Mouse (Mus musculus) forebrain, embryonic 16.5 days (tissue): ENCODE results near the gene Nmnat2. TPM values are rescaled to one million over a fixed set of nuclear protein-coding genes. Genes with fewer than 3 reads are reported as not detected.

Experiments
- ATAC-seq: fragments of 200-750 bp; cut with Nextera tagmentation; 2 replicates; pipeline ENCODE4 v1.8.0; 2017; ENCODE audit warnings: mild to moderate bottlenecking, moderate library complexity
- H3K27ac ChIP-seq: fragments of 300-500 bp; sonication (generic); 2 replicates; pipeline ENCODE4 v1.5.1; 2014; ENCODE audit warnings: low read length, control low read depth
- H3K27me3 ChIP-seq: fragments of 300-500 bp; sonication (generic); replicated peaks from 2 replicates; pipeline ENCODE4 v1.6.1; 2014; ENCODE audit warnings: low read length; ENCODE audit not compliant: control insufficient read depth, insufficient read depth
- H3K36me3 ChIP-seq: fragments of 300-500 bp; sonication (generic); 2 replicates; pipeline ENCODE4 v1.6.1; 2014; ENCODE audit not compliant: control insufficient read depth, insufficient read depth
- H3K4me1 ChIP-seq: fragments of 300-500 bp; sonication (generic); replicated peaks from 2 replicates; pipeline ENCODE4 v1.6.1; 2014; ENCODE audit warnings: low read length; ENCODE audit not compliant: control insufficient read depth, insufficient read depth
- H3K4me2 ChIP-seq: fragments of 300-500 bp; sonication (generic); 2 replicates; pipeline ENCODE4 v1.6.1; 2014; ENCODE audit warnings: mild to moderate bottlenecking, low read length, control low read depth
- H3K4me3 ChIP-seq: fragments of 300-500 bp; sonication (generic); replicated peaks from 2 replicates; pipeline ENCODE4 v1.5.1; 2014; ENCODE audit warnings: mild to moderate bottlenecking, low read length, control low read depth
- H3K9ac ChIP-seq: fragments of 300-500 bp; sonication (generic); replicated peaks from 2 replicates; pipeline ENCODE4 v1.6.1; 2014; ENCODE audit warnings: low read depth, low read length, control low read depth
- H3K9me3 ChIP-seq: fragments of 300-500 bp; sonication (generic); 2 replicates; pipeline ENCODE4 v1.6.1; 2016; ENCODE audit warnings: low read length; ENCODE audit not compliant: control insufficient read depth
- WGBS: fragments of 180-500 bp; shearing (Covaris S2); extraction: QIAGEN DNeasy Blood & Tissue Kit; methylation state at CpG from one replicate; pipeline ENCODE4 v1.1.7; 2014; 5-methylcytosine and 5-hydroxymethylcytosine counted together
- polyA plus RNA-seq: library from polyadenylated mRNA; unstranded; fragments of >200 nt; fragmentation: Nextera tagmentation; extraction: Ambion mirVana; gene quantifications from 2 replicates; pipeline ENCODE4 v1.2.1, GENCODE M21; 2015

Gene Nmnat2
- polyA plus RNA-seq, 1 experiment from 2014 or later, result 85.6 TPM

- Histone ChIP-seq H3K9me3 (no peaks in the 10 kb centered on the region), H3K27ac (no peak overlapping the region), H3K4me1 (peaks cover 16% of the 10 kb centered on the region), H3K27me3 (peaks cover 14% of the 10 kb centered on the region; the same call in 1 of the 2 replicates), H3K4me2 (no peak overlapping the region), H3K4me3 (no peak overlapping the region), H3K36me3 (no peaks in the 10 kb centered on the region), H3K9ac (no peak overlapping the region)
- peak; percentile 45; the same call in 1 of the 2 replicates for ATAC-seq
- 6% methylated on average over 11 of the region's 11 CpGs for WGBS
Measured at GRCm38 (mm10) chr1:153054112-153054821, 99.5 kb downstream of the Nmnat2 start.

GRCm38 (mm10) chr1:153058290-153058689, 103.5 kb downstream of the Nmnat2 start:
- peaks cover 8% of the 10 kb centered on the region; the same call in 1 of the 2 replicates for H3K27me3 ChIP-seq
- no peak overlapping the region for H3K4me2 ChIP-seq
- ATAC-seq, result no peak
- H3K9me3 ChIP-seq, result no peaks in the 10 kb centered on the region
- no peak overlapping the region for H3K4me3 ChIP-seq
- no peak overlapping the region for H3K9ac ChIP-seq
- WGBS, result 83% methylated on average over 7 of the region's 7 CpGs
- no peak overlapping the region for H3K27ac ChIP-seq
- H3K36me3 ChIP-seq, result no peaks in the 10 kb centered on the region
- H3K4me1 ChIP-seq, result peaks cover 11% of the 10 kb centered on the region

- H3K27me3 ChIP-seq, result peaks cover 6% of the 10 kb centered on the region; the same call in 1 of the 2 replicates
- 87% methylated on average over 9 of the region's 9 CpGs for WGBS
- no peak overlapping the region for H3K4me3 ChIP-seq
- H3K27ac ChIP-seq, result no peak overlapping the region
- H3K9me3 ChIP-seq, result no peaks in the 10 kb centered on the region
- H3K4me2 ChIP-seq, result no peak overlapping the region
- peaks cover 2% of the 10 kb centered on the region for H3K4me1 ChIP-seq
- H3K36me3 ChIP-seq, result no peaks in the 10 kb centered on the region
- no peak for ATAC-seq
- H3K9ac ChIP-seq, result no peak overlapping the region
Measured at GRCm38 (mm10) chr1:153059626-153060025, 104.8 kb downstream of the Nmnat2 start.

GRCm38 (mm10) chr1:153062547-153062946, 107.8 kb downstream of the Nmnat2 start:
- H3K36me3 ChIP-seq, result no peaks in the 10 kb centered on the region
- no peak for ATAC-seq
- H3K4me3 ChIP-seq, result no peak overlapping the region
- no peaks in the 10 kb centered on the region for H3K27me3 ChIP-seq
- H3K9ac ChIP-seq, result no peak overlapping the region
- H3K9me3 ChIP-seq, result no peaks in the 10 kb centered on the region
- no peak overlapping the region for H3K4me2 ChIP-seq
- no peaks in the 10 kb centered on the region for H3K4me1 ChIP-seq
- H3K27ac ChIP-seq, result no peak overlapping the region
- WGBS, result 49% methylated on average over 7 of the region's 7 CpGs

GRCm38 (mm10) chr1:153064784-153065390, 110.1 kb downstream of the Nmnat2 start:
- Histone ChIP-seq H3K27ac (no peak overlapping the region), H3K9me3 (no peaks in the 10 kb centered on the region), H3K4me3 (no peak overlapping the region), H3K27me3 (no peaks in the 10 kb centered on the region), H3K9ac (no peak overlapping the region), H3K4me1 (no peaks in the 10 kb centered on the region), H3K4me2 (no peak overlapping the region), H3K36me3 (no peaks in the 10 kb centered on the region)
- ATAC-seq, result no peak
- WGBS, result 84% methylated on average over 9 of the region's 9 CpGs

- Histone ChIP-seq H3K4me3 (no peak overlapping the region), H3K27ac (no peak overlapping the region), H3K9me3 (no peaks in the 10 kb centered on the region), H3K4me1 (no peaks in the 10 kb centered on the region), H3K36me3 (no peaks in the 10 kb centered on the region), H3K9ac (no peak overlapping the region), H3K27me3 (no peaks in the 10 kb centered on the region), H3K4me2 (no peak overlapping the region)
- 79% methylated on average over 12 of the region's 12 CpGs for WGBS
- peak; percentile 33; the same call in 1 of the 2 replicates for ATAC-seq
Measured at GRCm38 (mm10) chr1:153065473-153066386, 110.9 kb downstream of the Nmnat2 start.

- no peak overlapping the region for H3K9ac ChIP-seq
- no peaks in the 10 kb centered on the region for H3K4me1 ChIP-seq
- H3K9me3 ChIP-seq, result no peaks in the 10 kb centered on the region
- no peaks in the 10 kb centered on the region for H3K36me3 ChIP-seq
- no peak overlapping the region for H3K27ac ChIP-seq
- no peaks in the 10 kb centered on the region for H3K27me3 ChIP-seq
- ATAC-seq, result no peak
- H3K4me3 ChIP-seq, result no peak overlapping the region
- H3K4me2 ChIP-seq, result no peak overlapping the region
- WGBS, result 79% methylated on average over 4 of the region's 4 CpGs
Measured at GRCm38 (mm10) chr1:153066387-153066781, 111.6 kb downstream of the Nmnat2 start.

GRCm38 (mm10) chr1:153071563-153071962, 116.8 kb downstream of the Nmnat2 start:
- H3K27ac ChIP-seq, result no peak overlapping the region
- H3K9ac ChIP-seq, result no peak overlapping the region
- no peak overlapping the region for H3K4me2 ChIP-seq
- 52% methylated on average over 16 of the region's 16 CpGs for WGBS
- no peak for ATAC-seq
- no peak overlapping the region for H3K4me3 ChIP-seq
- peaks cover 10% of the 10 kb centered on the region for H3K27me3 ChIP-seq
- H3K4me1 ChIP-seq, result peaks cover 34% of the 10 kb centered on the region
- H3K36me3 ChIP-seq, result no peaks in the 10 kb centered on the region
- no peaks in the 10 kb centered on the region for H3K9me3 ChIP-seq

GRCm38 (mm10) chr1:153071995-153072394, 117.2 kb downstream of the Nmnat2 start:
- no peaks in the 10 kb centered on the region for H3K36me3 ChIP-seq
- 42% methylated on average over 12 of the region's 12 CpGs for WGBS
- H3K9me3 ChIP-seq, result no peaks in the 10 kb centered on the region
- no peak overlapping the region for H3K4me2 ChIP-seq
- no peak for ATAC-seq
- H3K9ac ChIP-seq, result no peak overlapping the region
- peaks cover 10% of the 10 kb centered on the region for H3K27me3 ChIP-seq
- no peak overlapping the region for H3K27ac ChIP-seq
- no peak overlapping the region for H3K4me3 ChIP-seq
- peaks cover 34% of the 10 kb centered on the region for H3K4me1 ChIP-seq
